Mouse (Mus musculus) urinary bladder, postnatal 4 days (tissue): Measurements from ENCODE around the gene Enpp7.

ENCODE experiments used
- DNase-seq, 2 experiments: peaks; one replicate each; pipeline ENCODE4 v3.0.0; 2021 to 2022; ENCODE audit warnings: low spot score in 2 of 2

The Enpp7 gene

GRCm38 (mm10) chr11:118987999-118988398 is at the start of gene Enpp7:
Gene Enpp7, plus strand, starts transcription at chr11:118988188.
- no peak for DNase-seq

DNA sequence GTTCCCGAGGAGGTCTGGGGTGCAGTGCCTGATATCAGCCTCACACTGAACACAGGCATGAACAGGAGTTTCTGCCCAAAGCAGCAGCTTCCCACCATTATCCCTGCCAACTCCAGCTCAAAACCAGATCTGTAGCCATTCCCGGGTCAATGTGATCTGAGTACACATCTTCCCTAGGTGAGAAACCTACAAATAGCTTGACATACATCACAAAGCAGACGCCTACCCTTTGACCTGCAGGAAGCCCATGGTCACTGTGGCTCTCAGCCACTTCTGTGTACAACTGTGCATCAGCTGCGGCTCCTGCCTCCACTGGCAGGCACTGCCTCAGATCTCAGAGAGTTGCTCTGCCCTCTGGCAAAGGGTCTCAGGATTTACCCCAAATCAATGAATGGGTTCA is 48.3 kb upstream of the Enpp7 start:
- DNase-seq, result no peak

DNA sequence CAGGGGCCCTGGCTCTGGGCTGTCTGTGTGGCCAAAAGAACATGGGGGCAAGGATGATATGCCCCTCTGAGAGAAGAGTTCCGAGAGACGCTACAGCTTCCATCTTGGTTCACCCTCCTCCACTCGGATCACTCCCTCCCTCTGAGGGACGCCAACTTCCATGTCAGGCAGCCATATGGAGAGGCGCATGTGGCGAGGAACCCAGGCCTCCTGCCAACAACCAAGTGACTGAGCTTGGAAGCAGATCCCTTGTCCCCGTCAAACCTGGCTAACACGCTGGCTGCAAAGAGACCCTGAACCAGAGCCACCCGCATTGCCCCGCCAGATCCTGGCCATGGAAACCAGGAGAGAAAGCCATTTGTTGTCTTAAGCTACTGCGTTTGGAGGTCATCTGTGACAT is 47.4 kb upstream of the Enpp7 start:
- no peak for DNase-seq

DNA sequence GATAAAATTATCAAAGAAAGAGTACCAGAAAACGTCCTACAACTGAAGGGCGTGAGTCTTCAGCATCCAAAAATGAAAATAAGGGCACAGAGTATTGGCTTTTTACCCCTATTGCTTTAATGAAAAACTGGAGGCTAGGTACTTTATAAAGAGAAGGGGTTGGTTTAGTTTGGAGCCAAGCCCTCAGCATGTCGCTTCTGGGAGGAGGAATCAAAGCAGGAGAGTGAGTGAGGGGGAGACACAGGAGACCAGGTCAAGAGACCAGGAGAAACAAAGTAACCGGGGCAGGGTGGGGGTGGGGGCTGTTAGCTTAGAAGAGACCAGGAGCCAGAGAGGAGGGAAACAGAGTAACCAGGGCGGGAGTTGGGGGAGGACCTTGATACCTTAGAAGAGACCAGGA is 46.7 kb upstream of the Enpp7 start:
- no peak for DNase-seq

DNA sequence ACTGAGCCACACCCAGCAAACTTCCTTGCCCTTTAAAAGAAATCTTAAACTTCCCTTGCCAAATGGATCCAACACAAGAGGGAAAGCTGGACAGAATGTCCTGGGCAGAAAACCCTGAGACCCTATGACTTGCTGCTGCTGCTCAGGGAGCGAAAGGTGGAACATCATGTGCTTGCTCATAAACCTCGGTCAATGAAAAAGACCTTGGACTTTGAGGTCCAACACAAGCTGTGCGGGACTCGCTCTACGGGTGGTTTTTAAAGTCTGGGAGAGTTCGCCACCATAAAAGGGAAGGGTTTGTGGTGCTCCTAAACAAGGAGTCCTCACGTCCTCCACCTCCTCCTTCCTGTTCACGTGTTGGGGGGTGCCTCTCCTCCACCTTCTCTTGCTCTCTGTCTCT is 42.1 kb upstream of the Enpp7 start:
- peak in 1 of 2 experiments; percentile 46 for DNase-seq

DNA sequence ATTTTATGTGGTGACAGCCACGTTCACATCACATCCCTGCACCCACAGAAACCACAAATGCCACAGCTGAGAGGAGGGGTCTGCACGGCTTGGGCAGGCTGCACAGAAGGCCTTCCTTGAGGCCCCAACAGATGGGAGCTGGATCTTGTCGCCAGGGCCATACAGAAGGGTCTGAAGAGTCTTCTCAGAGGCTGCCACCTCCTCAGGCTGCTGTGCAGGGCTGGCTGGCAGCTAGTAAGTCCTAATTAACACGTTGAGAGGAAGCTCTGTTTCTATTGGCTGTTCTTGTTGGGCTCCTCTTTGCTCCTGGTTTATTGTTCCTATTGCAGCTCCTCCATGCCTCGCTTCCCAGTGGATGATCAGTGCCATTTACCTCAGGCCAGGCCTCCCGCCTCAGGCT is 33.0 kb upstream of the Enpp7 start:
- DNase-seq, result no peak

DNA sequence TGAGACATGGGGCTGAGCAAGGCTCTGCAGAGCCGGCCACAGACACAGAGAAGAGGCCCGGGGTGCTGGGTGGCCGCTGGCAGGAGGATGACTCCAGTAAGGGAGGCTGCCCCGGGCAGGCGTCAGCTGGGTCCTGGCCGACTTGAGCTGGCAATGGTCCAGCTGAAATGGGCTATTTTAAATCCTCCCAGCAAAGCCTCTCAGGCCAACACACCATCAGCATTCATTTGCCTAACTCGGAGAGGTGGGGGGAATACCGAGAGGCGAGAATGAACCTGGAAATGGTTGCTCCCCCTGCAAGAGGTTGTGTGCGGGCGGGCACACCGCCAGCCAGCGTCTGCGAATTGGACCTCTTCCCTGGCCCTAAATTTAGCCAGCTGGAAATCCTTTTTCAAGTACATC is 30.9 kb upstream of the Enpp7 start:
- peak in 1 of 2 experiments; percentile 39 for DNase-seq

DNA sequence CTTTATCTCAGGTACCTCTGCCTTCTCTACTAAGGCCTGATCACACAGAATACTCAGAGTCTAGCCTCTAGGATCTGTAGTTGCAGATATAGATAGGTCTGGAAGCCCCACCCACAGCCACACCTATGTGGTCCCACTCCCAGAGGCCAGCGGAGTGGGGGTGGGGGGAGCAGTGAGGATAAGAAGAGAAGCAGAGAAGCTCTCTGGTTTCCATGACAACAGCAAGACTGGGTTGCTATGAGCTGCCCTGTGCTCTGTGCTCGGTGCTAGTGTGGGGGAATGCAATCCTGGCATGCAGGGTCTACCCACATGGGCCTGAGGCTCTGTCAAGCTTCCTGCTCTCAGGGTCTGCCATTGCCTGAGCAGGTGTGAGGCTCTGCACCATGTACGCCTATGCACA is 27.3 kb upstream of the Enpp7 start:
- no peak for DNase-seq

GRCm38 (mm10) chr11:118962478-118962877 is 25.5 kb upstream of the Enpp7 start:
- DNase-seq, result no peak

- DNase-seq, result no peak
Observed at GRCm38 (mm10) chr11:118963926-118964325, 24.1 kb upstream of the Enpp7 start.

GRCm38 (mm10) chr11:118965078-118965477 is 22.9 kb upstream of the Enpp7 start:
- no peak for DNase-seq

- DNase-seq, result no peak
Observed at GRCm38 (mm10) chr11:118971470-118972034, 16.4 kb upstream of the Enpp7 start.

DNA sequence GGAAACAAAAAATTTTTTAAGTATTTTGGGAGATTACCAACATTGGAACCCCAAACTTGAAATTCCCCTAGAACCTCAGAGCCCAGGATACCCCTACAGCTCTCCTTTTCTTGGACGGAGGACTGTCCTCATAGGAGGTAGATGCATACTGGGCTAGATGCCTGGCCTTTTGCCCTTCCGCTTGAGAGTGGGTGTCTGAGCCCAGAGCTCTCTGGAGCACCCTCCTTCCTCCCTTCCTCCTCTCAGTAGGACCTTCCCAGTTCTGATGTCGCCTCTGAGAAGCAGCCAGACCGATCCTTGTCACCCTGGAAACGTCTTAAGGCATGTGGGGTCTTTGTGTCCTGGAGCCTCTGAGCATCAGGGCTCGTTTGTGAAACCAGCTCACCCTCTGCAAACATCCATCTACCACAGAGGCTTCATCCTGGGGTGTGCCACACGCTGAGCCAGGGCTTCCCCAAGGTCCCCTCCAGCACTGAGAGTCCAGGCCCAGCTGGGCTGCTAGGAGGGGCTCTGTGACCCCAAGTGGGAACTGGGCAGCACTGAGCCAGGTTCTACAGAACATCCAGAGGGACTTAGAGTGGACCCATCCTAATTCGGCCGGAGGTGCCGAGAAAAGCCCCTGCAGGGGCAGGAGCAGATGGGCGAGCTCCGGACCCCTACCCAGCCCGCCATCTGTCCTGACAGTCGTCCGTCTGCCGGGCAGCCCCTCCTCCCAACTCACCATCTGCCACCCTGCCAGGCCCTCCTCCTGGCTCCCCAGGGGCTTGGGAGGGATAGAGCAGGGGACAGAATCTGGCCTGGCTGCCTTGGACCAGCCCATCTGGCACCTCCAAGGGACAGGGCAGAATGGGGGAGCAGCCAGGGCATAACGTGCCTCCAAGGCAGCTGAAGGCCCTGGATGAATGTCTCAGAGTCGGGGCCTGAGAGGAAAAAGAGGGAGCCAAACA is 15.3 kb upstream of the Enpp7 start:
- no peak for DNase-seq

- DNase-seq, result no peak
Observed at GRCm38 (mm10) chr11:118974340-118974739, 13.6 kb upstream of the Enpp7 start.

- peak; percentile 40 to 68 for DNase-seq
Observed at GRCm38 (mm10) chr11:118975427-118975826, 12.6 kb upstream of the Enpp7 start.

DNA sequence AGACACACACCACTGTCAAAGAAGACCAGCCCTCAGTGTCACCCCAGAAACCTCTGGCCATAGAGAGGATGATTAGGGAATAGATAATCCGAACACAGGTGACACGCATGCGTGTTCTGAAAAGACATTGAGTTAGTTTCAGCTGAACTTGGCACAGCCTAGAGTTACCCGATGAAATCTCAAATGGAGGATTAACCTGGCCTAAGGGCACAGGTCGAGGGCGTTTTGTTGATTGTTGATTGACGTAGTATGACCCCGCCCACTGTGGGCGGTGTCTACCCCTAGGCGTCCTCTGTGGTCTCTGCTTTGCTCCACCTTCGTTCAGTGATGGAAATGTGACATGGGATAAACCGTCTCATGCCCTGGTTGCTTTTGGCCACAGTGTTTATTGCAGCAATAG is 12.1 kb upstream of the Enpp7 start:
- DNase-seq, result no peak

DNA sequence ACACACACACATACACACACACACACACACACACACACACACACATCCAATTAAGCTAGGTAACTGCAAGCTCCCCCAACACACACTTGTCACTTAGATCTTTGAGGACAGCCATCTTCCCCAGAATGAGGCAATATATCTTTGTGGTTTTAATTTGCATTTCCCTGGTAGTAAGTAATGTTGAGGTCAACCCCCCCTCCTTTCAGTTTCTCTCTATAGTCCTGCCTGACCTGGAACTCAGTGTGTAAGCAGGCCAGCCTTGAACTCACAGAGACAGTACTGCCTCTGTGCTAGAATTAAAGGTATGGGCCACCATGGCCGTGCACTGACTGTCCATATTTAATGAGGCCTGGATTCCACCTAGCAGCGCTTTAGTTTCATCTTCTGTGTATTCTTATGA is 7.6 kb upstream of the Enpp7 start:
- DNase-seq, result no peak

DNA sequence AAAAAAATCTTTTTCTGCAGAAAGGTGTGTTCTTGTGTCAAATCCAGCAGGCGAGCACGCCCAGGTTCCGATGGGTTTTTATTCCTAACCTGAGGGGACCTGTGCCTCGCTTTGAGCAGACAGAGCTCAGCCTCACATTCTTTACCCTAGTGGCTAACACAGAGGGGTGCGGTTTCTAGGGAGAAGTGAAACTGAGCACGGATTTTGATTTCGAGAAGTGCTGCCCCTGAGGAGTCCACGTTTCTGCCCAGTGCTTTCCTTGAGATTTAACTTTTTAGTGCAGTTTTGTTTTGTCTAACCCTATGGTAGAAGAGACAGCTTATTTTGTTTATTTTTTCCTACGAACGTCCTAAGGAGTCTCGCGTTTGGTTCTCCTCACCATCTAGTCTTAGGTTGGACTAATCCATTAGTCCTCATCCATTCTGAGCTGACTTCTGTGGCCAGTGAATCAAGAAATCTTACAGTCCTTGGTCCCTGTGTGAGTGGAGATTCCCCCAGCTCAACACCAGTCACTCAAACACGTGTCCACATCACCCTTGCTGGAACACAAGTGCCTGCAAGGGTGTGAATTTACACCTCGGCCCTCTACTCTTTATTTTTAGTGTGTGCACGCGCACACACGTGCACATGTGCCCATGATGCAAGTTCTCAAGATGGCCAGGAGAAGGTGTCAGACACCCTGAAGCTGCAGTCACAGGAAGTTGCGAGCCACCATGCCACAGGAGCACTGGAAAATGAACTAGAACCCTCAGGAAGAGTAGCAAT is 6.8 kb upstream of the Enpp7 start:
- DNase-seq, result no peak

GRCm38 (mm10) chr11:118982593-118983113 is 5.3 kb upstream of the Enpp7 start:
- DNase-seq, result no peak

DNA sequence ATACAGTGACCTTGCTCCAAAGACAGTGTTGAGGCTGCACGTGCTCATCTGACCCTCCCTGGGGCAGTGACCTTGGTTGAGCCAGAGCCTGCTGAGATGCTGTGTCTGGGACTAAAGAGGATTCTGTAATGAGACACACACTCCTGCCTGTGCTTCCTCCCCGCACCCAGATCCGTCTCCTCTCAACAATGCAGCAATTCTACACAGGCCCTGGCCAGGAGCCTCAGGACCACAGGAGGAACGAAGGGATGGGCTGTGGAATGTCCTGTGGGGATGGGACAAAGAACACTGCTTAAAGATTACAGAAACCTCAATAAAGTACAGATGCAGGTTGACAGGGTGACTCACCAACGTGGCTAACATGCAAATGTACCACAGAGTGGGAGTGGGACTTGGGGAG is 2.4 kb upstream of the Enpp7 start:
- no peak for DNase-seq

DNA sequence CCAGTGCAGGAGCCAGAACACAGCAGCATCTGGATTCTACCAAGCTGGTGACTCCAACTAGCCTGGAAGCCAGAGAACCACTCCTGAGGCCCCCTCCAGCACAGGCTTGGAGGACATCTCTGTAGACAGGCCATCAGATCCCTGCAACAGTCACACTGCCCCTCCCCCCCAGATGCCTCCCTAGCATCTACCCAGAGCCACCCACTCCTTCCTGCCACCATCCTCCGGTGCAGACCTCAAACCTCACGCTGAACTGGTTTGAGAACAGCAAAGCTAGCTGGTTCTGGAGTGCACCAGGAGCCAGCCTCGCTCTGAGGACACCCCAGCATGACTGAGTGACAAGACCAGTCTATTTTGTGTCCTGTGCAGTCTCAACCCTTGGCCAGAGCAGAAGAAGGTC is 4.8 kb downstream of the Enpp7 start:
- DNase-seq, result no peak

- DNase-seq, result no peak
Observed at GRCm38 (mm10) chr11:118995448-118995847, 7.5 kb downstream of the Enpp7 start.
